29 mouse cellular contexts compared by ENCODE assay signal in the genomic region with DNA sequence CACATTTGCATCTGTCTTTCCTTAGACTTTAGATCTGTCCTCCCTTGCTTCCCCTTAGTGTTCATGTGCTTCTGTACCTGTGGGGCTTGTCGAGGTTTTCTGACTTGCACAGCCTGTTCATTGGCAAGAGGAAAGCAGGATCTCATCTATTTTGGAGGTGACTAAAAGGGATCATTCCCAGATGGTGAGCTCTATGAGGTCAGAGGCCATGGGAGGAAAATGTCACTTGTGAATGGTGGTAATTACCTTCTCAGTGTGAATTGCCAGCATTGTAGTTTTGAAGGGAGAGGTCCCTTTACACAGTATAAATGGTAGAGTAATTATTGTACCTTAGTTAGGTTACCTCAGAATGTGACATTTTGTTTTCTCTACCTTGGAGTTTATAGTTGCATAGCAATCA. TPM values are rescaled to one million over a fixed set of nuclear protein-coding genes. Genes with fewer than 3 reads are reported as not detected.
A peak's percentile ranks its signal among the peaks of the same experiment; 100 is the strongest.
DNase-seq lines count a peak whose midpoint lies in the region; ATAC-seq and TF ChIP-seq lines count a peak whose summit lies in the region.
"Had no signal": no experiment of that assay in that cellular context is flagged by ENCODE, and none has a peak within 500 bp of the region (broad histone marks: within the 10 kb centered on the region; RNA-seq: fewer than 3 reads in every experiment).

No protein-coding gene starts in this region.

- no peak for DNase-seq in heart, adult 2 months
- DNase-seq in liver, embryonic 11.5 days (ENCODE audit: low spot score) = no peak
- peak; percentile 61 for DNase-seq in embryo, embryonic 10.5 days (ENCODE audit: low spot score)
- peak; percentile 23 for DNase-seq in embryonic facial prominence, embryonic 11.5 days (ENCODE audit: low spot score)
- no peak for DNase-seq in T-cell, adult 2 months (ENCODE audit: low spot score)
- no peak for DNase-seq in layer of hippocampus, adult 18-20 months (ENCODE audit: low spot score in 2 of 2)
- DNase-seq: adrenal gland, adult 2 months; adrenal gland, postnatal 25 days; B cell, adult 2 months; cerebellum, adult 18-20 months; cerebellum, adult 9-10 months; cerebellum, postnatal 14 days; forebrain, postnatal 0 days; gastrocnemius, postnatal 25 days; heart, postnatal 4 days; kidney, adult 11 months; kidney, adult 8-10 months had no signal

- peak overlapping the region; percentile 20 for H3K27ac ChIP-seq in heart, adult 2 months
- H3K27ac ChIP-seq in heart, embryonic 11.5 days (ENCODE audit: low read depth, low read length) = no peak overlapping the region
- H3K27ac ChIP-seq in liver, embryonic 11.5 days (ENCODE audit: low read depth, low read length) = 0 out of 2 replicates have a peak overlapping the region, but pooled peaks have one; percentile 22
- H3K27ac ChIP-seq in liver, embryonic 12.5 days = no peak overlapping the region
- no peak overlapping the region for H3K27ac ChIP-seq in embryonic facial prominence, embryonic 11.5 days (replicated peaks; ENCODE audit: low read depth, low read length)
- H3K27ac ChIP-seq: embryonic facial prominence, embryonic 12.5 days; embryonic facial prominence, embryonic 15.5 days; heart, embryonic 10.5 days; heart, embryonic 15.5 days; intestine, embryonic 15.5 days had no signal

- TF ChIP-seq POLR2A in heart, adult 2 months (IDR thresholded peaks at IDR 0.05; ENCODE audit: insufficient read depth, low read depth, low read length) = no peak

- WGBS in heart, adult 2 months = 49% methylated on average over 1 of the region's 1 CpGs
- WGBS in heart, embryonic 11.5 days (ENCODE audit: insufficient replicate concordance) = 64% methylated on average over 1 of the region's 1 CpGs
- WGBS in liver, embryonic 11.5 days = 73% methylated on average over 1 of the region's 1 CpGs
- WGBS in liver, embryonic 12.5 days (ENCODE audit: insufficient replicate concordance) = 69% methylated on average over 1 of the region's 1 CpGs
- 15% methylated on average over 1 of the region's 1 CpGs for WGBS in embryonic facial prominence, embryonic 11.5 days

- H3K4me3 ChIP-seq in heart, adult 2 months = no peak overlapping the region
- H3K4me3 ChIP-seq in heart, embryonic 11.5 days (ENCODE audit: low read depth, low read length) = no peak overlapping the region
- H3K4me3 ChIP-seq in liver, embryonic 11.5 days (ENCODE audit: low read depth, low read length) = no peak overlapping the region
- no peak overlapping the region for H3K4me3 ChIP-seq in liver, embryonic 12.5 days
- no peak overlapping the region for H3K4me3 ChIP-seq in embryonic facial prominence, embryonic 11.5 days (ENCODE audit: low read depth, low read length)
- H3K4me3 ChIP-seq: embryonic facial prominence, embryonic 12.5 days; embryonic facial prominence, embryonic 15.5 days; heart, embryonic 10.5 days; heart, embryonic 15.5 days; intestine, embryonic 15.5 days had no signal

- H3K4me2 ChIP-seq in heart, embryonic 11.5 days = no peak overlapping the region
- H3K4me2 ChIP-seq in liver, embryonic 11.5 days = no peak overlapping the region
- H3K4me2 ChIP-seq in liver, embryonic 12.5 days = no peak overlapping the region
- H3K4me2 ChIP-seq in embryonic facial prominence, embryonic 11.5 days (ENCODE audit: low read depth, low read length) = no peak overlapping the region
- H3K4me2 ChIP-seq: embryonic facial prominence, embryonic 12.5 days; embryonic facial prominence, embryonic 15.5 days; heart, embryonic 15.5 days; intestine, embryonic 15.5 days had no signal

- intact Hi-C loops in heart, adult 2 months (cut with DNase I) = no loop called here

- H3K36me3 ChIP-seq in heart, adult 2 months (ENCODE audit: control insufficient read depth, insufficient read depth, low read length) = peaks cover 5% of the 10 kb centered on the region; the same call in 1 of the 2 replicates
- H3K36me3 ChIP-seq in heart, embryonic 11.5 days (ENCODE audit: control insufficient read depth, insufficient read depth, low read length) = no peaks in the 10 kb centered on the region
- H3K36me3 ChIP-seq in liver, embryonic 11.5 days (ENCODE audit: control insufficient read depth, insufficient read depth, low read length) = no peaks in the 10 kb centered on the region
- peaks cover 38% of the 10 kb centered on the region for H3K36me3 ChIP-seq in liver, embryonic 12.5 days
- no peaks in the 10 kb centered on the region for H3K36me3 ChIP-seq in embryonic facial prominence, embryonic 11.5 days (replicated peaks; ENCODE audit: control insufficient read depth, insufficient read depth, low read depth, low read length)
- H3K36me3 ChIP-seq: embryonic facial prominence, embryonic 12.5 days; embryonic facial prominence, embryonic 15.5 days; heart, embryonic 10.5 days; heart, embryonic 15.5 days; intestine, embryonic 15.5 days had no signal

- H3K4me1 ChIP-seq in heart, adult 2 months (ENCODE audit: control insufficient read depth, insufficient read depth, low read length) = peaks cover 5% of the 10 kb centered on the region
- 0 out of 2 replicates have a peak, but pooled peaks cover 6% of the 10 kb centered on the region for H3K4me1 ChIP-seq in heart, embryonic 11.5 days (ENCODE audit: control insufficient read depth, insufficient read depth, low read length)
- H3K4me1 ChIP-seq in liver, embryonic 11.5 days (replicated peaks; ENCODE audit: control insufficient read depth, insufficient read depth, low read length) = peaks cover 18% of the 10 kb centered on the region
- peaks cover 44% of the 10 kb centered on the region for H3K4me1 ChIP-seq in liver, embryonic 12.5 days
- H3K4me1 ChIP-seq in embryonic facial prominence, embryonic 11.5 days (ENCODE audit: control insufficient read depth, insufficient read depth, low read length) = no peaks in the 10 kb centered on the region
- H3K4me1 ChIP-seq: embryonic facial prominence, embryonic 15.5 days; intestine, embryonic 15.5 days had no signal

- no peaks in the 10 kb centered on the region for H3K79me2 ChIP-seq in heart, adult 2 months (replicated peaks; ENCODE audit: control insufficient read depth, insufficient read depth, low read length)

- H3K9me3 ChIP-seq in heart, embryonic 11.5 days (replicated peaks; ENCODE audit: control insufficient read depth, low read length) = no peaks in the 10 kb centered on the region
- no peaks in the 10 kb centered on the region for H3K9me3 ChIP-seq in liver, embryonic 11.5 days (ENCODE audit: control insufficient read depth, low read length)
- H3K9me3 ChIP-seq in liver, embryonic 12.5 days (replicated peaks) = no peaks in the 10 kb centered on the region
- no peaks in the 10 kb centered on the region for H3K9me3 ChIP-seq in embryonic facial prominence, embryonic 11.5 days (replicated peaks; ENCODE audit: control insufficient read depth, low read length)
- H3K9me3 ChIP-seq: embryonic facial prominence, embryonic 12.5 days; embryonic facial prominence, embryonic 15.5 days; G1E; heart, embryonic 10.5 days; heart, embryonic 15.5 days; intestine, embryonic 15.5 days had no signal

- TF ChIP-seq CTCF in heart, adult 2 months (IDR thresholded peaks at IDR 0.05) = no peak

- no peak for TF ChIP-seq EP300 in heart, adult 2 months (IDR thresholded peaks at IDR 0.05; ENCODE audit: insufficient read depth, low read depth, low read length)

- no peak overlapping the region for H3K9ac ChIP-seq in heart, adult 2 months (ENCODE audit: low read depth, low read length)
- no peak overlapping the region for H3K9ac ChIP-seq in heart, embryonic 11.5 days (ENCODE audit: low read depth, low read length)
- no peak overlapping the region for H3K9ac ChIP-seq in liver, embryonic 11.5 days (ENCODE audit: low read depth, low read length)
- no peak overlapping the region for H3K9ac ChIP-seq in liver, embryonic 12.5 days
- H3K9ac ChIP-seq in embryonic facial prominence, embryonic 11.5 days (replicated peaks; ENCODE audit: low read length) = no peak overlapping the region
- H3K9ac ChIP-seq: embryonic facial prominence, embryonic 12.5 days; embryonic facial prominence, embryonic 15.5 days; forebrain, postnatal 0 days; heart, embryonic 15.5 days; intestine, embryonic 15.5 days had no signal

- ATAC-seq in heart, embryonic 11.5 days (replicated peaks; ENCODE audit: insufficient number of reproducible peaks, low FRiP score, low TSS enrichment) = no peak
- ATAC-seq in liver, embryonic 11.5 days (replicated peaks; ENCODE audit: low FRiP score) = no peak
- no peak for ATAC-seq in liver, embryonic 12.5 days
- ATAC-seq in embryonic facial prominence, embryonic 11.5 days (replicated peaks; ENCODE audit: insufficient number of reproducible peaks, low FRiP score, low TSS enrichment, low read depth) = no peak
- ATAC-seq: forebrain, embryonic 14.5 days; forebrain, postnatal 0 days; hindbrain, embryonic 16.5 days; intestine, embryonic 15.5 days; Patski had no signal

- no peaks in the 10 kb centered on the region for H3K27me3 ChIP-seq in heart, adult 2 months (ENCODE audit: control insufficient read depth, insufficient read depth, low read length)
- H3K27me3 ChIP-seq in heart, embryonic 11.5 days (ENCODE audit: control insufficient read depth, insufficient read depth, low read length) = no peaks in the 10 kb centered on the region
- no peaks in the 10 kb centered on the region for H3K27me3 ChIP-seq in liver, embryonic 11.5 days (replicated peaks; ENCODE audit: control insufficient read depth, insufficient read depth, low read length)
- no peaks in the 10 kb centered on the region for H3K27me3 ChIP-seq in liver, embryonic 12.5 days (replicated peaks)
- H3K27me3 ChIP-seq in embryonic facial prominence, embryonic 11.5 days (ENCODE audit: control insufficient read depth, insufficient read depth, low read length) = no peaks in the 10 kb centered on the region
- H3K27me3 ChIP-seq: CH12.LX; embryonic facial prominence, embryonic 12.5 days; embryonic facial prominence, embryonic 15.5 days; heart, embryonic 15.5 days; intestine, embryonic 15.5 days; Patski had no signal

RNA-seq across cellular contexts. Expression of gene Prcp, which starts 15.9 kb away (rescaled TPM):
- total RNA-seq in heart, adult 2 months (2021) = 10 to 100 TPM; 10.1 to 10.2 TPM
- 13.2 and 18.8 TPM in 2 replicates for polyA plus RNA-seq in heart, adult 2 months (2012; rRNA removed)
- 17.5 and 18.2 TPM in 2 replicates for polyA plus RNA-seq in heart, embryonic 11.5 days (2014; fragmentation: Nextera tagmentation; extraction: Ambion mirVana)
- 30.1 and 33.6 TPM in 2 replicates for polyA plus RNA-seq in liver, embryonic 11.5 days (2014; fragmentation: Nextera tagmentation; extraction: Ambion mirVana)
- 18.2 and 20.0 TPM in 2 replicates for polyA plus RNA-seq in liver, embryonic 12.5 days (2016; fragmentation: Nextera tagmentation; extraction: Ambion mirVana)
- polyA plus RNA-seq in embryonic facial prominence, embryonic 11.5 days (2014; fragmentation: Nextera tagmentation; extraction: Ambion mirVana) = 20.5 and 21.2 TPM in 2 replicates
- 1 to 10 TPM; 5.9 to 7.0 TPM for total RNA-seq in layer of hippocampus, adult 18-20 months (2021)

RNA-seq across cellular contexts. Expression of gene Ddias, which starts 16.2 kb away (rescaled TPM):
- under 1 TPM; 0.30 to 0.44 TPM for total RNA-seq in heart, adult 2 months (2021)
- polyA plus RNA-seq in heart, adult 2 months (2012; rRNA removed) = 0.09 and 0.16 TPM in 2 replicates
- 11.3 and 11.7 TPM in 2 replicates for polyA plus RNA-seq in heart, embryonic 11.5 days (2014; fragmentation: Nextera tagmentation; extraction: Ambion mirVana)
- polyA plus RNA-seq in liver, embryonic 11.5 days (2014; fragmentation: Nextera tagmentation; extraction: Ambion mirVana) = 21.2 and 21.9 TPM in 2 replicates
- 15.5 and 16.1 TPM in 2 replicates for polyA plus RNA-seq in liver, embryonic 12.5 days (2016; fragmentation: Nextera tagmentation; extraction: Ambion mirVana)
- polyA plus RNA-seq in embryonic facial prominence, embryonic 11.5 days (2014; fragmentation: Nextera tagmentation; extraction: Ambion mirVana) = 25.4 and 29.7 TPM in 2 replicates
- total RNA-seq in layer of hippocampus, adult 18-20 months (2021) = under 1 TPM; 0.33 to 0.62 TPM
- polyA plus RNA-seq: adrenal gland, adult 2 months had no signal

Comparison
In these comparisons a context has a peak if more than half of its experiments do, and no peak if none do; other contexts are left out.
1. H3K27ac ChIP-seq: peak in heart, adult 2 months (single experiment) and liver, embryonic 11.5 days (single experiment); none in heart, embryonic 11.5 days (single experiment), liver, embryonic 12.5 days (single experiment) and embryonic facial prominence, embryonic 11.5 days (single experiment).
2. RNA of gene Ddias, which starts 16.2 kb away (polyA plus RNA-seq): 25.4 to 29.7 TPM in embryonic facial prominence, embryonic 11.5 days, 21.2 to 21.9 TPM in liver, embryonic 11.5 days, 15.5 to 16.1 TPM in liver, embryonic 12.5 days and 11.3 to 11.7 TPM in heart, embryonic 11.5 days; 0.09 to 0.16 TPM in heart, adult 2 months; every median in the first group is over 10 times any median in the second.
3. DNase-seq: peak in embryo, embryonic 10.5 days (single experiment) and embryonic facial prominence, embryonic 11.5 days (single experiment); none in heart, adult 2 months (0 of 2), liver, embryonic 11.5 days (single experiment), T-cell, adult 2 months (single experiment) and layer of hippocampus, adult 18-20 months (0 of 2).